Comparison of ENCODE assay signal across 16 mouse cellular contexts in the genomic region with DNA sequence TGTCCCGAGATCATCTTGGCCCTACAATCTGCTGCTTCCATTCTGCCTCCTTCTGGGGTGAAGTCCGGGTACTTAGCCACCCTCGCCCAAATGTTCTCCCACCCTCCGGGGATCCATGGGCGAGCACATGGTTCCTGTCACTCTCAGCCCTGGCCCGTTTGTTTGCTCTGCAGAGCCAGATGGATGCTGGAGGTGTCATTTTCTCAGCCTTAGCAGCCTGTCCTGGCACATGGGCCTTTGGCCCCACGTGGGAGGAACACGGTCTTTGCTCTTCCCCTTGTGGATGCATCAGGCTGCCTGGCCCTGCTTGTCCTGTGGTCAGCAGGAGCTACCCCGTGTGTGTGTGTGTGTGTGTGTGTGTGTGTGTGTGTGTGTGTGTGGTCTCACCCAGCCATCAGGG.
DNase-seq lines count a peak whose midpoint lies in the region; ATAC-seq and TF ChIP-seq lines count a peak whose summit lies in the region.
"Had no signal": no experiment of that assay in that cellular context is flagged by ENCODE, and none has a peak within 500 bp of the region (broad histone marks: within the 10 kb centered on the region; RNA-seq: fewer than 3 reads in every experiment).

No protein-coding gene starts in this region.

- H3K4me3 ChIP-seq in kidney, adult 2 months (ENCODE audit: insufficient read depth, low read depth, low read length) = no peak overlapping the region
- H3K4me3 ChIP-seq in kidney, embryonic 15.5 days (replicated peaks) = no peak overlapping the region
- H3K4me3 ChIP-seq in forebrain, embryonic 16.5 days (replicated peaks; ENCODE audit: low read length) = no peak overlapping the region
- H3K4me3 ChIP-seq: limb, embryonic 10.5 days; myocyte had no signal

- H3K9ac ChIP-seq in kidney, embryonic 15.5 days = no peak overlapping the region
- H3K9ac ChIP-seq in forebrain, embryonic 16.5 days (replicated peaks; ENCODE audit: low read depth, low read length) = no peak overlapping the region
- H3K9ac ChIP-seq: liver, postnatal 0 days had no signal

- no peaks in the 10 kb centered on the region for H3K36me3 ChIP-seq in kidney, adult 2 months (ENCODE audit: control insufficient read depth, insufficient read depth, low read length)
- H3K36me3 ChIP-seq in kidney, embryonic 15.5 days = no peaks in the 10 kb centered on the region
- H3K36me3 ChIP-seq in forebrain, embryonic 16.5 days (ENCODE audit: control insufficient read depth, insufficient read depth) = no peaks in the 10 kb centered on the region
- H3K36me3 ChIP-seq: limb, embryonic 10.5 days had no signal

- no peaks in the 10 kb centered on the region for H3K27me3 ChIP-seq in kidney, adult 2 months (replicated peaks; ENCODE audit: control insufficient read depth, insufficient read depth, low read length)
- H3K27me3 ChIP-seq in kidney, embryonic 15.5 days = peaks cover 17% of the 10 kb centered on the region
- H3K27me3 ChIP-seq in forebrain, embryonic 16.5 days (replicated peaks; ENCODE audit: control insufficient read depth, insufficient read depth, low read length) = no peaks in the 10 kb centered on the region; the same call in 1 of the 2 replicates

- ATAC-seq in kidney, embryonic 15.5 days (replicated peaks; ENCODE audit: low FRiP score) = no peak
- ATAC-seq in forebrain, embryonic 16.5 days = peak; percentile 68
- ATAC-seq: liver, postnatal 0 days had no signal

- no peak overlapping the region for H3K4me2 ChIP-seq in kidney, embryonic 15.5 days
- no peak overlapping the region for H3K4me2 ChIP-seq in forebrain, embryonic 16.5 days (ENCODE audit: low read length)

- WGBS in kidney, adult 2 months = 27% methylated on average over 9 of the region's 9 CpGs
- 8% methylated on average over 9 of the region's 9 CpGs for WGBS in kidney, embryonic 15.5 days
- WGBS in forebrain, embryonic 16.5 days = 47% methylated on average over 9 of the region's 9 CpGs

- H3K27ac ChIP-seq in kidney, adult 2 months (ENCODE audit: insufficient read depth, low read depth, low read length) = no peak overlapping the region
- H3K27ac ChIP-seq in kidney, embryonic 15.5 days = no peak overlapping the region
- no peak overlapping the region for H3K27ac ChIP-seq in forebrain, embryonic 16.5 days (ENCODE audit: low read length)
- H3K27ac ChIP-seq: kidney, postnatal 0 days; limb, embryonic 10.5 days had no signal

- peak; percentile 53 to 64 for DNase-seq in cerebellum, postnatal 25 days
- no peak for DNase-seq in cerebellum, adult 8-10 months
- DNase-seq in kidney, adult 2 months = peak; percentile 69
- DNase-seq in kidney, postnatal 36 days = peak; percentile 61 to 65
- DNase-seq in lung, postnatal 10 days = no peak
- DNase-seq: cerebellum, adult 18-20 months; heart, adult 11 months; midbrain, embryonic 14.5 days; spleen, adult 18-20 months; thymus, postnatal 36 days had no signal

- no peak for TF ChIP-seq CTCF in kidney, adult 2 months (conservative IDR thresholded peaks at IDR 0.05; ENCODE audit: insufficient read depth, insufficient read length, low read depth, low read length)

- peaks cover 19% of the 10 kb centered on the region for H3K4me1 ChIP-seq in kidney, adult 2 months (ENCODE audit: control insufficient read depth, insufficient read depth, low read length)
- peaks cover 40% of the 10 kb centered on the region for H3K4me1 ChIP-seq in kidney, embryonic 15.5 days
- peaks cover 22% of the 10 kb centered on the region for H3K4me1 ChIP-seq in forebrain, embryonic 16.5 days (replicated peaks; ENCODE audit: control insufficient read depth, insufficient read depth, low read length)

- no peaks in the 10 kb centered on the region for H3K9me3 ChIP-seq in kidney, embryonic 15.5 days (replicated peaks)
- peaks cover 2% of the 10 kb centered on the region; the same call in 1 of the 2 replicates for H3K9me3 ChIP-seq in forebrain, embryonic 16.5 days (ENCODE audit: control insufficient read depth, low read length)
- H3K9me3 ChIP-seq: limb, embryonic 10.5 days had no signal

- no peak for TF ChIP-seq POLR2A in kidney, adult 2 months (IDR thresholded peaks at IDR 0.05; ENCODE audit: low read depth, low read length)

Comparison
In these comparisons a context has a peak if more than half of its experiments do, and no peak if none do; other contexts are left out.
1. DNase-seq: peak in cerebellum, postnatal 25 days (2 of 2), kidney, adult 2 months (single experiment) and kidney, postnatal 36 days (2 of 2); none in cerebellum, adult 8-10 months (single experiment) and lung, postnatal 10 days (single experiment).